Mouse (Mus musculus): ENCODE measurements at regions not wholly inside any gene's neighbourhood (a gene's known extent, or its start where the extent isn't known, plus 50 kb on each side); places are given as distances from the start of the nearest gene placed in this dataset.
"Not testable (repeated sequence)": the region's sequence is repeated elsewhere in the genome, so short reads cannot be mapped to it uniquely, and the experiment has no call there.

GRCm38 (mm10) chr2:8964952-8965668, 915.9 kb upstream of the 4930412O13Rik start:
- Histone ChIP-seq H3K9me3 (ENCODE audit: control insufficient read depth, low read length) (no peaks in the 10 kb centered on the region), H3K4me2 (replicated peaks; ENCODE audit: low read depth, low read length, severe bottlenecking) (no peak overlapping the region), H3K9ac (ENCODE audit: low read depth, low read length, severe bottlenecking) (no peak overlapping the region), H3K4me1 (ENCODE audit: control insufficient read depth, insufficient read depth, low read length) (no peaks in the 10 kb centered on the region), H3K27me3 (ENCODE audit: control insufficient read depth, insufficient read depth, low read length) (no peaks in the 10 kb centered on the region), H3K27ac (replicated peaks; ENCODE audit: low read depth, low read length) (no peak overlapping the region), H3K36me3 (ENCODE audit: control insufficient read depth, insufficient read depth, low read length) (no peaks in the 10 kb centered on the region), H3K4me3 (replicated peaks; ENCODE audit: low read length) (no peak overlapping the region)
- no peak for DNase-seq (ENCODE audit: low spot score)
- TF ChIP-seq POLR2A (IDR thresholded peaks at IDR 0.05; ENCODE audit: borderline replicate concordance, extremely low read depth, insufficient read depth, insufficient read length): no peak
- WGBS: 63% methylated on average over 1 of the region's 1 CpGs
- no peak for ATAC-seq (ENCODE audit: low FRiP score, low read depth)

GRCm38 (mm10) chr2:8975635-8976034, 905.4 kb upstream of the 4930412O13Rik start:
- no peak for TF ChIP-seq POLR2A (IDR thresholded peaks at IDR 0.05; ENCODE audit: borderline replicate concordance, extremely low read depth, insufficient read depth, insufficient read length)
- H3K9me3 ChIP-seq (ENCODE audit: control insufficient read depth, low read length): no peaks in the 10 kb centered on the region
- DNase-seq (ENCODE audit: low spot score) (no peak), ATAC-seq (ENCODE audit: low FRiP score, low read depth) (no peak)
- H3K4me2 ChIP-seq (replicated peaks; ENCODE audit: low read depth, low read length, severe bottlenecking): no peak overlapping the region
- H3K27me3 ChIP-seq (ENCODE audit: control insufficient read depth, insufficient read depth, low read length): no peaks in the 10 kb centered on the region
- no peaks in the 10 kb centered on the region for H3K4me1 ChIP-seq (ENCODE audit: control insufficient read depth, insufficient read depth, low read length)
- H3K27ac ChIP-seq (replicated peaks; ENCODE audit: low read depth, low read length): no peak overlapping the region
- H3K36me3 ChIP-seq (ENCODE audit: control insufficient read depth, insufficient read depth, low read length): no peaks in the 10 kb centered on the region
- 69% methylated on average over 6 of the region's 6 CpGs for WGBS
- no peak overlapping the region for H3K4me3 ChIP-seq (replicated peaks; ENCODE audit: low read length)
- no peak overlapping the region for H3K9ac ChIP-seq (ENCODE audit: low read depth, low read length, severe bottlenecking)

DNA sequence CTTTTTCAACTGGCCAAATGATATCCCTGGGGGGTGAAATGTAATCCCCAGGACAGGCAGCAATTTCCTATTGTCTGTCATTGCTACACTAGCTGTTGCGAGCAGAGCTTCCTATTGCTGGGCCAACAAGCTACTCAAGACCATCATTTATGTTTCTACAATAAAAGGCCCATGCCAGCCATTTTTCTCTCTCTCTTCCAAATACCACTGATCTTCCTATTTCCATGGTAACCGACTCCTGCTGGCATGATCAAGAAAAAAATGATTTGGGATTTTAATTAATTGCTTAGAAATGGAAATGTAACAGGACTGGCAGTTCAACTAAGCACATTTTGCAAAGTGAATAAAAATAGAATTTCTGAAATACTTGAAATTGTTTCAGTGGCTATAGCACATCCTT, 868.7 kb upstream of the 4930412O13Rik start:
- DNase-seq (ENCODE audit: low spot score) (no peak), ATAC-seq (ENCODE audit: low FRiP score, low read depth) (no peak)
- WGBS: 85% methylated on average over 2 of the region's 2 CpGs
- H3K4me2 ChIP-seq (replicated peaks; ENCODE audit: low read depth, low read length, severe bottlenecking): no peak overlapping the region
- TF ChIP-seq POLR2A (IDR thresholded peaks at IDR 0.05; ENCODE audit: borderline replicate concordance, extremely low read depth, insufficient read depth, insufficient read length): no peak
- H3K27ac ChIP-seq (replicated peaks; ENCODE audit: low read depth, low read length): no peak overlapping the region
- H3K9me3 ChIP-seq (ENCODE audit: control insufficient read depth, low read length): no peaks in the 10 kb centered on the region
- no peak overlapping the region for H3K9ac ChIP-seq (ENCODE audit: low read depth, low read length, severe bottlenecking)
- H3K4me1 ChIP-seq (ENCODE audit: control insufficient read depth, insufficient read depth, low read length): no peaks in the 10 kb centered on the region
- H3K4me3 ChIP-seq (replicated peaks; ENCODE audit: low read length): no peak overlapping the region
- H3K36me3 ChIP-seq (ENCODE audit: control insufficient read depth, insufficient read depth, low read length): no peaks in the 10 kb centered on the region
- no peaks in the 10 kb centered on the region for H3K27me3 ChIP-seq (ENCODE audit: control insufficient read depth, insufficient read depth, low read length)

GRCm38 (mm10) chr2:9033079-9033478, 848.0 kb upstream of the 4930412O13Rik start:
- DNase-seq (ENCODE audit: low spot score): no peak
- Histone ChIP-seq H3K27me3 (ENCODE audit: control insufficient read depth, insufficient read depth, low read length) (no peaks in the 10 kb centered on the region), H3K4me1 (ENCODE audit: control insufficient read depth, insufficient read depth, low read length) (no peaks in the 10 kb centered on the region), H3K36me3 (ENCODE audit: control insufficient read depth, insufficient read depth, low read length) (no peaks in the 10 kb centered on the region), H3K4me3 (replicated peaks; ENCODE audit: low read length) (no peak overlapping the region), H3K4me2 (replicated peaks; ENCODE audit: low read depth, low read length, severe bottlenecking) (no peak overlapping the region), H3K27ac (replicated peaks; ENCODE audit: low read depth, low read length) (no peak overlapping the region), H3K9me3 (ENCODE audit: control insufficient read depth, low read length) (no peaks in the 10 kb centered on the region), H3K9ac (ENCODE audit: low read depth, low read length, severe bottlenecking) (no peak overlapping the region)
- TF ChIP-seq POLR2A (IDR thresholded peaks at IDR 0.05; ENCODE audit: borderline replicate concordance, extremely low read depth, insufficient read depth, insufficient read length): no peak
- WGBS: 67% methylated on average over 7 of the region's 7 CpGs
- no peak for ATAC-seq (ENCODE audit: low FRiP score, low read depth)

GRCm38 (mm10) chr2:9042355-9042754, 838.7 kb upstream of the 4930412O13Rik start:
- H3K27ac ChIP-seq (replicated peaks; ENCODE audit: low read depth, low read length); H3K4me1 ChIP-seq (ENCODE audit: control insufficient read depth, insufficient read depth, low read length): not testable (repeated sequence)

GRCm38 (mm10) chr2:9047980-9048379, 833.1 kb upstream of the 4930412O13Rik start:
- ATAC-seq (ENCODE audit: low FRiP score, low read depth): no peak
- WGBS: 85% methylated on average over 3 of the region's 3 CpGs
- Histone ChIP-seq H3K4me3 (replicated peaks; ENCODE audit: low read length) (no peak overlapping the region), H3K4me1 (ENCODE audit: control insufficient read depth, insufficient read depth, low read length) (no peaks in the 10 kb centered on the region), H3K9ac (ENCODE audit: low read depth, low read length, severe bottlenecking) (no peak overlapping the region), H3K27me3 (ENCODE audit: control insufficient read depth, insufficient read depth, low read length) (no peaks in the 10 kb centered on the region), H3K36me3 (ENCODE audit: control insufficient read depth, insufficient read depth, low read length) (no peaks in the 10 kb centered on the region), H3K4me2 (replicated peaks; ENCODE audit: low read depth, low read length, severe bottlenecking) (no peak overlapping the region), H3K9me3 (ENCODE audit: control insufficient read depth, low read length) (no peaks in the 10 kb centered on the region), H3K27ac (replicated peaks; ENCODE audit: low read depth, low read length) (no peak overlapping the region)
- DNase-seq (ENCODE audit: low spot score): no peak
- no peak for TF ChIP-seq POLR2A (IDR thresholded peaks at IDR 0.05; ENCODE audit: borderline replicate concordance, extremely low read depth, insufficient read depth, insufficient read length)

More at GRCm38 (mm10) chr2:9042355-9042754, 838.7 kb upstream of the 4930412O13Rik start:
- H3K36me3 ChIP-seq (ENCODE audit: control insufficient read depth, insufficient read depth, low read length); H3K4me3 ChIP-seq (replicated peaks; ENCODE audit: low read length); H3K27me3 ChIP-seq (ENCODE audit: control insufficient read depth, insufficient read depth, low read length); DNase-seq (ENCODE audit: low spot score); H3K9ac ChIP-seq (ENCODE audit: low read depth, low read length, severe bottlenecking); H3K9me3 ChIP-seq (ENCODE audit: control insufficient read depth, low read length); ATAC-seq (ENCODE audit: low FRiP score, low read depth); H3K4me2 ChIP-seq (replicated peaks; ENCODE audit: low read depth, low read length, severe bottlenecking): not testable (repeated sequence)
- WGBS: 66% methylated on average over 21 of the region's 21 CpGs
